ENCODE assay signal across 8 mouse cellular contexts in the genomic region with DNA sequence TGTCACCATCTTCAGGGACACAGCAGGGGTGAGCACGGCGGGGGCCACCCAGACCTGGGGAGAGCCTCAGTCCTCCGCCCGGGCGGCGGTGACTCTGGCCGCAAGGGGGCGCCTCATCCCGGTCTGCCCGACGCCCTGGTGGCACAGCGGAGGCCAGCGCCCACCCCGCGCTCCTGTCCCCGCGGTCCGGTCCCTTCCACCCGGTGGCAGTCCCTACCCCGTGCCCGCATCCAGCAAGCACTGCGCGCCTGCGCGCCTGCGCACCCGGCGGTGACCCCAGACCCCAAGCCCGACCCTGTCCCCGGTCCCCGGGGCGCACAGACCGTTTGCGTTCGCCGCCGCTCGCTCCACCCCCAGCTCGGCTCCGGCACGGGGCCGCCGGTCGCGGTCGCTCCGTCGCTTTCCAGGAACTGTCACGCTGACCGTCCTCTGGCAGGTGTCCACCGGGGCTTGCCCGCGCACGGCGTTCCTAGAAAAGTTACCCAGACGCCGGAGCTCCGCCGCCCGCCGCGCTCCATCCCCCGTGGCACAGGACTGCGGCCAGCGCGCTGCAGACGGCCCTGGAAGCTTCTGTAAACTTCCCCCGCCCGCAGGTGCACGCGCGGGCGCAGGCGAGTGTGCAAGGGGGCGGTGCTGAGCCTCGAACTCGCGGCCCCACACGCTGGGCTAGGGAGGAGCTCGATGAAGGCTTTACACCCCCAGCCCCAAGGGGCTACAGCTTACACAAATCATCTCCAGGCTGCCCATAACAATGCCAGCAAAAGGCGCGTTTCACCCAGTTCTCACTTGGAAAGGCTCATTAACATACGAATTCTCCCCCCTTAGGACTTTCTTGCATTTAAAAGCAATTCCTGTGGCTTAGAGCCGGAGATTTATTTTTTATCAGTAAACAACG.
A peak's percentile ranks its signal among the peaks of the same experiment; 100 is the strongest.
DNase-seq lines count a peak whose midpoint lies in the region; ATAC-seq and TF ChIP-seq lines count a peak whose summit lies in the region.

No protein-coding gene starts in this region.

- under 1% methylated on average over 85 of the region's 85 CpGs for WGBS in heart, embryonic 13.5 days
- under 1% methylated on average over 73 of the region's 85 CpGs for WGBS in kidney, postnatal 0 days
- under 1% methylated on average over 84 of the region's 85 CpGs for WGBS in liver, embryonic 15.5 days (ENCODE audit: insufficient replicate concordance)
- under 1% methylated on average over 85 of the region's 85 CpGs for WGBS in stomach, embryonic 14.5 days

- peak; percentile 84 for DNase-seq in kidney, postnatal 0 days (ENCODE audit: low spot score)
- peak; percentile 86 for DNase-seq in neural tube, embryonic 10.5 days (ENCODE audit: extremely low spot score, low spot score)

- peak overlapping the region; percentile 97 for H3K9ac ChIP-seq in heart, embryonic 13.5 days
- peak overlapping the region; percentile 73 for H3K9ac ChIP-seq in kidney, postnatal 0 days (ENCODE audit: low read depth, low read length)
- H3K9ac ChIP-seq in liver, embryonic 15.5 days, result peak overlapping the region; percentile 42
- peak overlapping the region; percentile 70 for H3K9ac ChIP-seq in stomach, embryonic 14.5 days (replicated peaks; ENCODE audit: low read depth, low read length)

- peak; percentile 82 for TF ChIP-seq CTCF in kidney, postnatal 0 days (IDR thresholded peaks at IDR 0.05; ENCODE audit: low read depth)

- H3K4me2 ChIP-seq in heart, embryonic 13.5 days, result peak overlapping the region; percentile 88
- H3K4me2 ChIP-seq in kidney, postnatal 0 days (ENCODE audit: low read length), result peak overlapping the region; percentile 93
- H3K4me2 ChIP-seq in liver, embryonic 15.5 days, result peak overlapping the region; percentile 90
- H3K4me2 ChIP-seq in stomach, embryonic 14.5 days (replicated peaks; ENCODE audit: low read depth, low read length), result peak overlapping the region; percentile 92

- H3K27me3 ChIP-seq in erythroblast, embryonic 14.5 days (ENCODE audit: control insufficient read depth), result peaks cover 73% of the 10 kb centered on the region
- H3K27me3 ChIP-seq in heart, embryonic 13.5 days (replicated peaks), result no peaks in the 10 kb centered on the region
- no peaks in the 10 kb centered on the region for H3K27me3 ChIP-seq in kidney, postnatal 0 days (ENCODE audit: insufficient read depth, low read length)
- H3K27me3 ChIP-seq in liver, embryonic 15.5 days, result peaks cover 59% of the 10 kb centered on the region
- no peaks in the 10 kb centered on the region for H3K27me3 ChIP-seq in stomach, embryonic 14.5 days (ENCODE audit: control insufficient read depth, insufficient read depth, low read length)

- H3K36me3 ChIP-seq in erythroblast, embryonic 14.5 days (ENCODE audit: control insufficient read depth), result no peaks in the 10 kb centered on the region
- no peaks in the 10 kb centered on the region for H3K36me3 ChIP-seq in heart, embryonic 13.5 days
- H3K36me3 ChIP-seq in kidney, postnatal 0 days (ENCODE audit: insufficient read depth, low read length), result no peaks in the 10 kb centered on the region
- H3K36me3 ChIP-seq in liver, embryonic 15.5 days (replicated peaks), result no peaks in the 10 kb centered on the region
- H3K36me3 ChIP-seq in stomach, embryonic 14.5 days (ENCODE audit: control insufficient read depth, insufficient read depth, low read length), result no peaks in the 10 kb centered on the region

- H3K27ac ChIP-seq in brown adipose tissue, adult 24 weeks (replicated peaks; ENCODE audit: low read depth, low read length), result peak overlapping the region; percentile 96
- peak overlapping the region; percentile 100 for H3K27ac ChIP-seq in heart, embryonic 13.5 days (replicated peaks)
- H3K27ac ChIP-seq in kidney, postnatal 0 days, result peak overlapping the region; percentile 82
- no peak overlapping the region for H3K27ac ChIP-seq in liver, embryonic 15.5 days (replicated peaks)
- H3K27ac ChIP-seq in stomach, embryonic 14.5 days (ENCODE audit: low read length), result peak overlapping the region; percentile 89

- H3K4me1 ChIP-seq in brown adipose tissue, adult 24 weeks (ENCODE audit: control insufficient read depth, insufficient read depth, insufficient read length, low read length), result peaks cover 14% of the 10 kb centered on the region
- H3K4me1 ChIP-seq in erythroblast, embryonic 14.5 days (ENCODE audit: control insufficient read depth), result peaks cover 20% of the 10 kb centered on the region
- peaks cover 80% of the 10 kb centered on the region for H3K4me1 ChIP-seq in heart, embryonic 13.5 days
- H3K4me1 ChIP-seq in kidney, postnatal 0 days (replicated peaks; ENCODE audit: insufficient read depth, low read length), result peaks cover 7% of the 10 kb centered on the region
- H3K4me1 ChIP-seq in liver, embryonic 15.5 days (replicated peaks), result peaks cover 29% of the 10 kb centered on the region
- H3K4me1 ChIP-seq in stomach, embryonic 14.5 days (ENCODE audit: control insufficient read depth, insufficient read depth, low read length), result peaks cover 18% of the 10 kb centered on the region; the same call in 1 of the 2 replicates

- ATAC-seq in CD4-positive, CD25-positive, alpha-beta regulatory T cell, adult 4 months, result peak; percentile 69
- ATAC-seq in heart, embryonic 13.5 days (ENCODE audit: extremely low read depth, insufficient number of reproducible peaks, low FRiP score, low TSS enrichment), result peak; percentile 56
- peak; percentile 91 for ATAC-seq in kidney, postnatal 0 days (replicated peaks; ENCODE audit: low FRiP score, low read depth)
- peak; percentile 83 for ATAC-seq in liver, embryonic 15.5 days (ENCODE audit: insufficient read depth)
- peak; percentile 81 for ATAC-seq in stomach, embryonic 14.5 days (ENCODE audit: insufficient number of reproducible peaks, insufficient read depth, low FRiP score, low read depth)

- peak overlapping the region; percentile 96 for H3K4me3 ChIP-seq in brown adipose tissue, adult 24 weeks (ENCODE audit: insufficient read depth, low read depth, low read length)
- peak overlapping the region; percentile 66 for H3K4me3 ChIP-seq in erythroblast, embryonic 14.5 days (replicated peaks)
- H3K4me3 ChIP-seq in heart, embryonic 13.5 days, result peak overlapping the region; percentile 92
- peak overlapping the region; percentile 65 for H3K4me3 ChIP-seq in kidney, postnatal 0 days (replicated peaks; ENCODE audit: low read depth, low read length)
- H3K4me3 ChIP-seq in liver, embryonic 15.5 days (replicated peaks), result peak overlapping the region; percentile 68
- peak overlapping the region; percentile 78 for H3K4me3 ChIP-seq in stomach, embryonic 14.5 days (ENCODE audit: low read depth, low read length)

- 0 out of 2 replicates have a peak, but pooled peaks cover 2% of the 10 kb centered on the region for H3K9me3 ChIP-seq in erythroblast, embryonic 14.5 days (ENCODE audit: control insufficient read depth, low read length)
- H3K9me3 ChIP-seq in heart, embryonic 13.5 days, result no peaks in the 10 kb centered on the region
- no peaks in the 10 kb centered on the region for H3K9me3 ChIP-seq in kidney, postnatal 0 days (replicated peaks; ENCODE audit: low read length)
- no peaks in the 10 kb centered on the region for H3K9me3 ChIP-seq in liver, embryonic 15.5 days (replicated peaks)
- no peaks in the 10 kb centered on the region for H3K9me3 ChIP-seq in stomach, embryonic 14.5 days (ENCODE audit: control insufficient read depth, low read depth, low read length)

Comparison
In these comparisons a context has a peak if more than half of its experiments do, and no peak if none do; other contexts are left out.
1. H3K9ac ChIP-seq: peak in every context shown above with its lines; median percentile 97 in heart, embryonic 13.5 days; 73 in kidney, postnatal 0 days; 70 in stomach, embryonic 14.5 days; 42 in liver, embryonic 15.5 days.